Mouse (Mus musculus) T-cell, adult 2 months (primary cell): ENCODE data around the gene Krt35.

Source experiments
- DNase-seq: peaks from one replicate; pipeline ENCODE4 v3.0.0; 2022; ENCODE audit warnings: low spot score

Gene Krt35

GRCm38 (mm10) chr11:100066236-100067010, 29.6 kb downstream of the Krt35 start:
- DNase-seq, result no peak

GRCm38 (mm10) chr11:100058875-100059274, 37.2 kb downstream of the Krt35 start:
- DNase-seq, result no peak

- DNase-seq, result no peak
Measured at GRCm38 (mm10) chr11:100055686-100056655, 40.1 kb downstream of the Krt35 start.

GRCm38 (mm10) chr11:100050451-100050850, 45.6 kb downstream of the Krt35 start, which contains the start of gene Krt31:
TSS of gene Krt31 (minus strand) at chr11:100050551.
- DNase-seq, result no peak

GRCm38 (mm10) chr11:100047193-100047592, 48.8 kb downstream of the Krt35 start:
- no peak for DNase-seq

GRCm38 (mm10) chr11:100046303-100046866, 49.7 kb downstream of the Krt35 start:
- DNase-seq, result no peak
